Mouse (Mus musculus): ENCODE data around the gene Ano10. TPM values are rescaled to one million over a fixed set of nuclear protein-coding genes. Genes with fewer than 3 reads are reported as not detected.

Gene Ano10
- polyA plus RNA-seq, 1 experiment from 2014 or later, result 39.7 TPM

DNA sequence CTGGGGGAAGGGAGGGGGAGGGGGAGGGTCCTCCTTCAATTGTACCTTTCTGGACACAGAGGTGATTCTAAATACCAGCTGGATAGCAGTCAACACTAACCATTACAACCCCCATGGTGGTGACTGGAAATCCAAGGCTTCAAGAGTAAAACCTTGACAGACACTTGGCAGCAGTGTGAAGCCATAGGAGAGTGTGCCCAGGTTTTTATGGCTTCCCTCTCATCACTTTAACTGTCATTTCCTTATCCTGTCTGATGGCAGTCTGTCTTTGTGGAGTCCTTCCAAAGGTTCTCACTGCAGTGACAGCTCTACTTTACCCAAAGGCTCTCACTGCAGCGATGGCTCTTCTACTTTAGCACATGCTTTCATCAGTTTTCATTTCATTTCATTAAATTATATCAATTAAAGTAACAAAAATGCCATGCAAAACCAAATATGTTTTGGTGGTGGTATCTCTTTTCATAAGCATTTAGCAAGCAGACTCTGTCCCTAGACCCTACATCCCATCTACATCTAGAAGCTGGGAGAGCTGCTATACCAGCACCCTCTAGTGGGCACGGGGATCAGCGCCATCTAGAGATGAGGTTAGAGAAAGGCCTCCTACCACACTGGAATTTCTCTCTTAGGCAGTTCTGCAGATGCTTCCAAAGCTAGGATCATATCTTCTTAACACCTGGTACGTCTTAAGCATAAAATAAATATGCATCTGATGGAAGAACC lies 50.0 kb downstream of the Ano10 start:
- Histone ChIP-seq H3K4me2 (ENCODE audit: low read depth, low read length) (no peak overlapping the region), H3K36me3 (ENCODE audit: control insufficient read depth, insufficient read depth, low read length) (no peaks in the 10 kb centered on the region), H3K4me3 (ENCODE audit: low read length) (no peak overlapping the region), H3K27me3 (replicated peaks; ENCODE audit: control insufficient read depth, insufficient read depth, low read length) (no peaks in the 10 kb centered on the region), H3K4me1 (ENCODE audit: control insufficient read depth, insufficient read depth, low read length) (no peaks in the 10 kb centered on the region), H3K27ac (ENCODE audit: low read length) (no peak overlapping the region), H3K9me3 (ENCODE audit: control insufficient read depth, low read length) (no peaks in the 10 kb centered on the region), H3K9ac (ENCODE audit: low read depth, low read length) (no peak overlapping the region)
- no peak for ATAC-seq
- 34% methylated on average over 4 of the region's 4 CpGs for WGBS

DNA sequence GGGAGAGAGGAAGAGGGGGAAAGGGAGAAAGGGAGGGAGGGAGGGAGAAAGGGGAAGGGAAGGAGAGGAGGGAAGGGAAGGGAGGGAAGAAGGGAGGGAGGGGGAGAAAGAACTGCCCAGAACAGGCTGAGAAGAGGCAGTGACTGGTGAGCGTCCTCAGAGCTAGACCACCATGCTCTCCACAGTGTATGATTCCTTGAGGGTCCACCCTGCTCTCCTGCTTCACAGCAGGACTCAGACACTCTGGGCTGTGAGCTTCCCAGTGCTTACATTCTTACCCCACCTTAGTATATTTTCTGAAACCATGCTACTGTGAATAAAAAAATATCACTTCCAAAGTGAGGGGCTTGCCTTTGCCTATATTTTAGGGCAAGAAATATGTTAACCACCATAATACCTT lies 50.9 kb downstream of the Ano10 start:
- H3K9ac ChIP-seq (ENCODE audit: low read depth, low read length), result no peak overlapping the region
- no peaks in the 10 kb centered on the region for H3K9me3 ChIP-seq (ENCODE audit: control insufficient read depth, low read length)
- ATAC-seq, result no peak
- no peaks in the 10 kb centered on the region for H3K27me3 ChIP-seq (replicated peaks; ENCODE audit: control insufficient read depth, insufficient read depth, low read length)
- no peak overlapping the region for H3K27ac ChIP-seq (ENCODE audit: low read length)
- WGBS, result 40% methylated on average over 1 of the region's 1 CpGs
- H3K4me1 ChIP-seq (ENCODE audit: control insufficient read depth, insufficient read depth, low read length), result no peaks in the 10 kb centered on the region
- no peak overlapping the region for H3K4me2 ChIP-seq (ENCODE audit: low read depth, low read length)
- no peaks in the 10 kb centered on the region for H3K36me3 ChIP-seq (ENCODE audit: control insufficient read depth, insufficient read depth, low read length)
- no peak overlapping the region for H3K4me3 ChIP-seq (ENCODE audit: low read length)

DNA sequence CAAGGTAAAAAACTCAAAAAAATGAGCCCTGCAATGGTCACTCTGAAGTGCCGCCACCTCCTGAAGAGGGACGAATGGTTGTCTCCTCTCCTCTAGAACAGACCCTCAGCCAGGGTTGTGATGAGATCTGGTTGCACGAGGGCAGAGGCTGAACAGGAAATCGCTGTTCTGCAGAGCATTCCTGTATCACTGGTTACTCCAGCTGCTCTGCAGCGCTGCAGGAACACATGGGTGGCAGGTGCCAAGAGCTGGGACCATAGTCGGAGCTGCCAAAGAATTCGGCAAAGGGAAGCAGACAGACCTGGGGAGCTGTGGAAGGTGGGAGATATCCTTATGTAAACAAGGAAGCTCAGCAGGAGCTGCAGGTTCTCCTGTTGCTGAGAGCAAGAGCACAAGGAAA lies 51.4 kb downstream of the Ano10 start:
- Histone ChIP-seq H3K27me3 (replicated peaks; ENCODE audit: control insufficient read depth, insufficient read depth, low read length) (no peaks in the 10 kb centered on the region), H3K4me1 (ENCODE audit: control insufficient read depth, insufficient read depth, low read length) (no peaks in the 10 kb centered on the region), H3K9me3 (ENCODE audit: control insufficient read depth, low read length) (no peaks in the 10 kb centered on the region), H3K4me3 (ENCODE audit: low read length) (no peak overlapping the region), H3K36me3 (ENCODE audit: control insufficient read depth, insufficient read depth, low read length) (no peaks in the 10 kb centered on the region), H3K9ac (ENCODE audit: low read depth, low read length) (no peak overlapping the region), H3K27ac (ENCODE audit: low read length) (no peak overlapping the region), H3K4me2 (ENCODE audit: low read depth, low read length) (no peak overlapping the region)
- WGBS, result 12% methylated on average over 7 of the region's 7 CpGs
- ATAC-seq, result 0 out of 2 replicates have a peak, but pooled peaks have one; percentile 25

DNA sequence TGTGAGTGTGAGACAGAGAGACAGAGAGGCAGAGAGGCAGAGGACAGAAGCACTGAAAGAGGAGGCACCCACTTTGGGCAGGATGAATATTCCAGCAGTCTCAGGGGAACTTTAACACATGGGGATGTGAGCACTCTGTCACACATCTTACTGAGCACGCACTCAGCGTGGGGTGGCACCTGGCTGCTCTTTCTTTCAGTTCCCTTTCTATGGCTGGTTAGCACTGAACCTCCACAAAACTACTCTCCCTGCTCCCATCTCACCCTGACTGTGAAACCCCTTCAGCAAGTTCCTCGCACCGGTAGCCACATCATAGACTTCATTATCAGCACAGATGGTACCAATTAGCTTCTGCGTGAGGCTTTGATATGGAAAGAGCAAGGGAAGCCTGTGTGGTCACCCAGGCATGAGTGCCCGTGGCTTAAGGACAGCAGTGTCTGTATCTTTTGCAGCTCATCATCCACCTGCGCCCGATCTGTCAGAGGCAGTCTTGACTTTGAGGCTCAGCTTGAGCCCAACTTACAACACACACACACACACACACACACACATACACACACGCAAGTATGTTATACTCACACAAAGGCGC lies 52.3 kb downstream of the Ano10 start:
- no peak overlapping the region for H3K4me3 ChIP-seq (ENCODE audit: low read length)
- no peak for ATAC-seq
- H3K9ac ChIP-seq (ENCODE audit: low read depth, low read length), result no peak overlapping the region
- H3K4me1 ChIP-seq (ENCODE audit: control insufficient read depth, insufficient read depth, low read length), result no peaks in the 10 kb centered on the region
- no peaks in the 10 kb centered on the region for H3K36me3 ChIP-seq (ENCODE audit: control insufficient read depth, insufficient read depth, low read length)
- 70% methylated on average over 10 of the region's 10 CpGs for WGBS
- no peaks in the 10 kb centered on the region for H3K9me3 ChIP-seq (ENCODE audit: control insufficient read depth, low read length)
- H3K4me2 ChIP-seq (ENCODE audit: low read depth, low read length), result no peak overlapping the region
- H3K27ac ChIP-seq (ENCODE audit: low read length), result no peak overlapping the region
- no peaks in the 10 kb centered on the region for H3K27me3 ChIP-seq (replicated peaks; ENCODE audit: control insufficient read depth, insufficient read depth, low read length)

DNA sequence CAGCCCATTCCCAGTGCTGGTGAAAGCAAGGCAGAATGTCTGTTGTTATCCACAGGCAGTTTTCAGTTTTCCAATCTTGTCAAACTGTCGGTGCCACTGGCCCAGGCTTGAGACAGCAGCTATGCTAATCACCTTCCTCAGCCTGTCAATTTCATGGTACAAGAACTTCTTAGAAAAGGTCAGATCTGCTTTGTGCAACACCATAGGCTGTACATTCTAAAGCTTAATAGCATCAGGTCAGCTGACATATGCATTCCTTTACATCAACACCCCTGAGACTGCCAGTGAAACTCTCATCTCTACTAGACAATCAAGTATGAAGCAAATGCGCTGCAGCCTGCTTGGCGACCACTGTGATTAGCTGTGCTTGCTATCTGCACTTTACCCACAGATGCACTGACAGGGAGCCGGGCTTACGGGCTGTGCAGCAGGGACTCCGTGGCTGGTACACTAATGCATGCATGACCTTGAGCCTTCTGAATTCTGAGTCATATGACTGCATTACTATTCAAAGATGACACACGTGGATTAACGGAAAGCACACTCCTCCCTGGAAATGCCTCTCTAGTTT lies 53.5 kb downstream of the Ano10 start:
- no peak overlapping the region for H3K4me3 ChIP-seq (ENCODE audit: low read length)
- H3K27ac ChIP-seq (ENCODE audit: low read length), result no peak overlapping the region
- WGBS, result 73% methylated on average over 8 of the region's 8 CpGs
- H3K4me2 ChIP-seq (ENCODE audit: low read depth, low read length), result no peak overlapping the region
- H3K9me3 ChIP-seq (ENCODE audit: control insufficient read depth, low read length), result no peaks in the 10 kb centered on the region
- H3K27me3 ChIP-seq (replicated peaks; ENCODE audit: control insufficient read depth, insufficient read depth, low read length), result no peaks in the 10 kb centered on the region
- H3K9ac ChIP-seq (ENCODE audit: low read depth, low read length), result no peak overlapping the region
- no peaks in the 10 kb centered on the region for H3K4me1 ChIP-seq (ENCODE audit: control insufficient read depth, insufficient read depth, low read length)
- ATAC-seq, result no peak
- H3K36me3 ChIP-seq (ENCODE audit: control insufficient read depth, insufficient read depth, low read length), result no peaks in the 10 kb centered on the region

DNA sequence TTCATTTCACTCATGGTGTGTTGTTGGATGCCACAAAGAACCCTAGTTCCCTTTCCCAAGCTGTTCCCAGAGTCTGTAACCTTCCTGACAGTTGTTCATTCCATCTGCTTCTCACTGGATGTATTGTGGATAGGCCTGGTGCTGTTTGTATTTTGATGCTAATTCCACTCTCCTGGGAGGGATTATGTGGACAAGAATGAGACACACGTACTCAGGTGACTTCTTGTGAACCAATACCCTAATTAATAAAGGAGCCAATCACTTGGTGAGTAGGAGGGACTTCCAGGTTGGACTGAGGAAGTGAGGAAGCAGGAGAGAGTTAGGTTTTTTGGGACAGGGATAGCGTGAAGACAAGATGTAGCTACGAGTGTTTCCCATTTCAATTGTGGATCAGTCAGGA lies 59.5 kb downstream of the Ano10 start:
- Histone ChIP-seq H3K9ac (ENCODE audit: low read depth, low read length) (no peak overlapping the region), H3K4me2 (ENCODE audit: low read depth, low read length) (no peak overlapping the region), H3K27ac (ENCODE audit: low read length) (no peak overlapping the region), H3K4me3 (ENCODE audit: low read length) (no peak overlapping the region), H3K36me3 (ENCODE audit: control insufficient read depth, insufficient read depth, low read length) (no peaks in the 10 kb centered on the region), H3K27me3 (replicated peaks; ENCODE audit: control insufficient read depth, insufficient read depth, low read length) (no peaks in the 10 kb centered on the region), H3K9me3 (ENCODE audit: control insufficient read depth, low read length) (no peaks in the 10 kb centered on the region), H3K4me1 (ENCODE audit: control insufficient read depth, insufficient read depth, low read length) (no peaks in the 10 kb centered on the region)
- ATAC-seq, result no peak
- WGBS, result 86% methylated on average over 3 of the region's 3 CpGs

DNA sequence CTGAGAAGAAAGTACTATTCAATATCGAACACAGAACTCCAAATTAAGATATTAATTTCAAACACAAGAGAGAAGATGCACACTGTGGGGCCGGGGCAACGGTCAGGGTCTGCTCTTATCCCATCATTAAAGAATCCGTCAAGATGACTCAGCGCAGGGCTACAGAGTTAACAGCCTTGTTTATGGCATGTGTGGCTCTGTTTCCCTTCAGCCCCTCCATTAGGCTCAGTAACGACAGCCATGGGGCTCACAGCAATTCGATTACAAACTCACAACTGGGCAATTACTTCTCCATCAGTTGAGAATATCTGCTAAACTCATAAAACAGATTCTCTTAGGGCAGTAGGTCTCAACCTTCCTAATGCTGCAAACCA lies 60.3 kb downstream of the Ano10 start:
- no peak overlapping the region for H3K27ac ChIP-seq (ENCODE audit: low read length)
- no peak for ATAC-seq

DNA sequence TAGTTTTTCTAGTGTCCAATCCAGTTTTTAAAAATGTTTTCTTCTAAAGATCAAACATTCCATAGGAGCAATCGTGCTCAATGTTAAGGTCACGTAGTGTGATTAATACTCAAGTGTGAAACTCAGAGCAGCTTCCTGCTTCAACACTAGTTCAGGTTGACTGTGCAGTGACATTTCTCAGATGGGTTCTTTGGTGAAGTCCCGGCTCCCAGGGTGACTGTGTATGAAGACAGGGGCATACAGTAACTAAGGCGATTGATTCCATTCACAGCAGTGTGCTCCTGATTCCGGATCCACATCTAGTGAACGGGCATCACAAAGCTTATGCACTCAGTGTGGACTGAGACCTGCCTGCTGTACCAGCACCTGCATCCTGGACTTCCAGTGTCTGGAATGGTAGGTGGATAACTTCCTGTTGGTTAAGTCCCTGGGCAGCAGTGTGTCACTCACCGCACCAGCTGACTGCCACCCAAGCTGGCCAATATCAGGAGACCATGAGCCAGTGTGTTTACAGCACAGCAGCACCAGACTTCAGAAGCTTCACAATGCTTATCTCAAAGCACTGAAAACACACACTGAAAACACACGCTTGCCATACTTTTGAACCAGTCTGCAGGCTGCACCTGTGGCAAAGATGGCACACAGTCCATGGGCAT lies 60.8 kb downstream of the Ano10 start:
- no peaks in the 10 kb centered on the region for H3K36me3 ChIP-seq (ENCODE audit: control insufficient read depth, insufficient read depth, low read length)
- H3K4me1 ChIP-seq (ENCODE audit: control insufficient read depth, insufficient read depth, low read length), result no peaks in the 10 kb centered on the region
- no peak overlapping the region for H3K4me3 ChIP-seq (ENCODE audit: low read length)
- ATAC-seq, result no peak; the same call in 1 of the 2 replicates
- no peak overlapping the region for H3K9ac ChIP-seq (ENCODE audit: low read depth, low read length)
- 67% methylated on average over 8 of the region's 8 CpGs for WGBS
- no peak overlapping the region for H3K4me2 ChIP-seq (ENCODE audit: low read depth, low read length)
- H3K27ac ChIP-seq (ENCODE audit: low read length), result no peak overlapping the region
- H3K9me3 ChIP-seq (ENCODE audit: control insufficient read depth, low read length), result no peaks in the 10 kb centered on the region
- H3K27me3 ChIP-seq (replicated peaks; ENCODE audit: control insufficient read depth, insufficient read depth, low read length), result no peaks in the 10 kb centered on the region

More for the DNA sequence above, 60.3 kb downstream of the Ano10 start:
- Histone ChIP-seq H3K9me3 (ENCODE audit: control insufficient read depth, low read length) (no peaks in the 10 kb centered on the region), H3K4me2 (ENCODE audit: low read depth, low read length) (no peak overlapping the region), H3K9ac (ENCODE audit: low read depth, low read length) (no peak overlapping the region), H3K4me1 (ENCODE audit: control insufficient read depth, insufficient read depth, low read length) (no peaks in the 10 kb centered on the region), H3K4me3 (ENCODE audit: low read length) (no peak overlapping the region), H3K36me3 (ENCODE audit: control insufficient read depth, insufficient read depth, low read length) (no peaks in the 10 kb centered on the region), H3K27me3 (replicated peaks; ENCODE audit: control insufficient read depth, insufficient read depth, low read length) (no peaks in the 10 kb centered on the region)
- WGBS, result 38% methylated on average over 7 of the region's 7 CpGs

DNA sequence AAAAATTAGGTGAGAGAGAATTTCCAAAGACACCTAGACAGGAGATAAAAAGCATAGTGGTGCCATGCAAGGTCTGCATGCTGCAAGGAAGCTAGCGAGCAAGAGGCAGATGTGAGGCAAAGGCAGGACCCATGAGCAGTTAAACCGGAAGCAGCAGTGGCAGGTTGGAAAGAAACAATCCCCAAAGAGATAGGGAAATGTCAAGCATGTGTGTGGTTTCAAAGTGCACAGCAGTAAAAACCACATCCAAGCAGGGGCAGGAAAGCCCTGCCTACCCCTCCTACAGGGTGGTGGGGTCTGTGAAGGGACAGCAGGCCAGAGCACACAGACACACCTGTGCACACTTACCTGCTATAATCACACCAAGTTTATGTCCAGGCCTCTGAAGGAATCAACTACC lies 61.3 kb downstream of the Ano10 start:
- Histone ChIP-seq H3K9me3 (ENCODE audit: control insufficient read depth, low read length) (no peaks in the 10 kb centered on the region), H3K4me3 (ENCODE audit: low read length) (no peak overlapping the region), H3K9ac (ENCODE audit: low read depth, low read length) (no peak overlapping the region), H3K4me2 (ENCODE audit: low read depth, low read length) (no peak overlapping the region), H3K4me1 (ENCODE audit: control insufficient read depth, insufficient read depth, low read length) (no peaks in the 10 kb centered on the region), H3K27me3 (replicated peaks; ENCODE audit: control insufficient read depth, insufficient read depth, low read length) (no peaks in the 10 kb centered on the region), H3K27ac (ENCODE audit: low read length) (no peak overlapping the region), H3K36me3 (ENCODE audit: control insufficient read depth, insufficient read depth, low read length) (no peaks in the 10 kb centered on the region)
- WGBS, result 61% methylated on average over 2 of the region's 2 CpGs
- ATAC-seq, result no peak

Measured in intestine, embryonic 16.5 days (tissue).